Mouse (Mus musculus): ENCODE measurements around the gene Prf1. TPM values are rescaled to one million over a fixed set of nuclear protein-coding genes. Genes with fewer than 3 reads are reported as not detected.

The Prf1 gene
- polyA plus RNA-seq, 1 experiment from 2014 or later: not detected

- H3K9me3 ChIP-seq (replicated peaks; ENCODE audit: control insufficient read depth, low read length): no peaks in the 10 kb centered on the region
- no peak overlapping the region for H3K4me2 ChIP-seq (ENCODE audit: low read depth, low read length)
- H3K36me3 ChIP-seq (ENCODE audit: control insufficient read depth, insufficient read depth, low read length): no peaks in the 10 kb centered on the region; the same call in 1 of the 2 replicates
- H3K27me3 ChIP-seq (ENCODE audit: control insufficient read depth, insufficient read depth, low read length): no peaks in the 10 kb centered on the region
- peak; percentile 56; the same call in 1 of the 2 replicates for ATAC-seq (ENCODE audit: insufficient read depth, low FRiP score)
- no peak overlapping the region for H3K9ac ChIP-seq (ENCODE audit: low read length)
- no peak overlapping the region for H3K27ac ChIP-seq (ENCODE audit: low read length)
- peaks cover 3% of the 10 kb centered on the region; the same call in 1 of the 2 replicates for H3K4me1 ChIP-seq (ENCODE audit: control insufficient read depth, insufficient read depth, low read length)
- no peak overlapping the region for H3K4me3 ChIP-seq (replicated peaks; ENCODE audit: low read length)
- WGBS: 69% methylated on average over 8 of the region's 8 CpGs
Measured at GRCm38 (mm10) chr10:61324717-61325116, 27.1 kb downstream of the Prf1 start.

- peaks cover 3% of the 10 kb centered on the region; the same call in 1 of the 2 replicates for H3K4me1 ChIP-seq (ENCODE audit: control insufficient read depth, insufficient read depth, low read length)
Measured at GRCm38 (mm10) chr10:61325782-61326328, 28.2 kb downstream of the Prf1 start.

GRCm38 (mm10) chr10:61327545-61327944 is 29.9 kb downstream of the Prf1 start:
- no peaks in the 10 kb centered on the region for H3K27me3 ChIP-seq (ENCODE audit: control insufficient read depth, insufficient read depth, low read length)
- no peaks in the 10 kb centered on the region for H3K9me3 ChIP-seq (replicated peaks; ENCODE audit: control insufficient read depth, low read length)
- H3K9ac ChIP-seq (ENCODE audit: low read length): no peak overlapping the region
- H3K4me1 ChIP-seq (ENCODE audit: control insufficient read depth, insufficient read depth, low read length): peaks cover 3% of the 10 kb centered on the region; the same call in 1 of the 2 replicates
- H3K36me3 ChIP-seq (ENCODE audit: control insufficient read depth, insufficient read depth, low read length): no peaks in the 10 kb centered on the region; the same call in 1 of the 2 replicates
- H3K4me3 ChIP-seq (replicated peaks; ENCODE audit: low read length): no peak overlapping the region
- H3K27ac ChIP-seq (ENCODE audit: low read length): no peak overlapping the region
- no peak overlapping the region for H3K4me2 ChIP-seq (ENCODE audit: low read depth, low read length)
- WGBS: 78% methylated on average over 10 of the region's 10 CpGs
- no peak for ATAC-seq (ENCODE audit: insufficient read depth, low FRiP score)

More at GRCm38 (mm10) chr10:61325782-61326328, 28.2 kb downstream of the Prf1 start:
- Histone ChIP-seq H3K27me3 (ENCODE audit: control insufficient read depth, insufficient read depth, low read length) (no peaks in the 10 kb centered on the region), H3K9ac (ENCODE audit: low read length) (0 out of 2 replicates have a peak overlapping the region, but pooled peaks have one; percentile 21), H3K4me3 (replicated peaks; ENCODE audit: low read length) (no peak overlapping the region), H3K9me3 (replicated peaks; ENCODE audit: control insufficient read depth, low read length) (no peaks in the 10 kb centered on the region), H3K36me3 (ENCODE audit: control insufficient read depth, insufficient read depth, low read length) (no peaks in the 10 kb centered on the region; the same call in 1 of the 2 replicates), H3K4me2 (ENCODE audit: low read depth, low read length) (no peak overlapping the region), H3K27ac (ENCODE audit: low read length) (no peak overlapping the region; the same call in 1 of the 2 replicates)
- WGBS: 44% methylated on average over 9 of the region's 9 CpGs
- peak; percentile 30; the same call in 1 of the 2 replicates for ATAC-seq (ENCODE audit: insufficient read depth, low FRiP score)

DNA sequence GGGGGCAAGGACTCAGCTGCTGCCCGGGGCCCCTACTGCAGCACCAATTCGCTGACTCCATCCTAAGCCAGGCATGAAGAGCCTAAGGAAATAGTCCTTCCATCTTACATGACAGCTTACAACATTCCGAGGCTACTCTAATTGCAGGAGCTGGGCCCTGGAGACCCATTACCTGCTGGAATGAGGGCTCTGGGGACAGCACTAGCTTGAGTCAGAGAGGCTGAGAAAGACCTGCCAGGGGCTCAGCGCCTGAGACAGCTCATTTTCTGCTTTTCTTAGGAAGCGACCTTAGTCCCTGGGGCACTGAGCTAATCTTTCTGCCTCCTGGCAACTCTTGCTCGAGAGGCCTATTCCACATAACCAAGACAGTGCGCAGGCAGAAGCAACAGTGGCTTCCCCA is 31.3 kb downstream of the Prf1 start:
- Histone ChIP-seq H3K4me1 (ENCODE audit: control insufficient read depth, insufficient read depth, low read length) (peaks cover 3% of the 10 kb centered on the region; the same call in 1 of the 2 replicates), H3K4me3 (replicated peaks; ENCODE audit: low read length) (no peak overlapping the region), H3K27ac (ENCODE audit: low read length) (no peak overlapping the region), H3K9me3 (replicated peaks; ENCODE audit: control insufficient read depth, low read length) (no peaks in the 10 kb centered on the region), H3K27me3 (ENCODE audit: control insufficient read depth, insufficient read depth, low read length) (no peaks in the 10 kb centered on the region), H3K9ac (ENCODE audit: low read length) (no peak overlapping the region), H3K4me2 (ENCODE audit: low read depth, low read length) (no peak overlapping the region), H3K36me3 (ENCODE audit: control insufficient read depth, insufficient read depth, low read length) (no peaks in the 10 kb centered on the region)
- no peak for ATAC-seq (ENCODE audit: insufficient read depth, low FRiP score)
- 53% methylated on average over 7 of the region's 7 CpGs for WGBS

DNA sequence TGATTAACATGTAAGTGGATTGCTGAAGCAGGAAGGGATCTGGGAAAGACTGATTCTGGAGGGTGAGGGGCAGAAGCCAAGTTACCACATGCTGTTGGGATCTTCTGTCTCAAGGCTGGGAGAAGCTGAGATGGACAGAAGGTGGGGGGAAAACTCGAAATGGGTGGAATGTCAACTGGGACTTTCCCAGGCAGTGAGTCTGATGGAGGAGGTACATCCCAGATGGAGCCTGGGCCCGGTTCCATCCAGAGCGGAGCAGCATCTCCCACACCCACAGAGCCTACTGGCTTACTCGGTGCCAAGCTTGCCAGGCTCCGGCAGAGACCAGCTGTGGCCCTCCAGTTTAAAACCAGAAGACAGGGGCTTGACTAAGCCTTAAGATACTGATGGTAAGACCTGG is 33.4 kb downstream of the Prf1 start:
- peak; percentile 49; the same call in 1 of the 2 replicates for ATAC-seq (ENCODE audit: insufficient read depth, low FRiP score)
- no peak overlapping the region for H3K9ac ChIP-seq (ENCODE audit: low read length)
- no peaks in the 10 kb centered on the region for H3K9me3 ChIP-seq (replicated peaks; ENCODE audit: control insufficient read depth, low read length)
- WGBS: 73% methylated on average over 5 of the region's 5 CpGs
- no peak overlapping the region for H3K4me2 ChIP-seq (ENCODE audit: low read depth, low read length)
- no peak overlapping the region for H3K4me3 ChIP-seq (replicated peaks; ENCODE audit: low read length)
- peak overlapping the region; percentile 14; the same call in 1 of the 2 replicates for H3K27ac ChIP-seq (ENCODE audit: low read length)
- peaks cover 3% of the 10 kb centered on the region; the same call in 1 of the 2 replicates for H3K4me1 ChIP-seq (ENCODE audit: control insufficient read depth, insufficient read depth, low read length)
- no peaks in the 10 kb centered on the region for H3K36me3 ChIP-seq (ENCODE audit: control insufficient read depth, insufficient read depth, low read length)
- H3K27me3 ChIP-seq (ENCODE audit: control insufficient read depth, insufficient read depth, low read length): no peaks in the 10 kb centered on the region

- ATAC-seq (ENCODE audit: insufficient read depth, low FRiP score): no peak
- H3K9me3 ChIP-seq (replicated peaks; ENCODE audit: control insufficient read depth, low read length): no peaks in the 10 kb centered on the region
- H3K27me3 ChIP-seq (ENCODE audit: control insufficient read depth, insufficient read depth, low read length): no peaks in the 10 kb centered on the region
- no peaks in the 10 kb centered on the region for H3K4me1 ChIP-seq (ENCODE audit: control insufficient read depth, insufficient read depth, low read length)
- no peak overlapping the region for H3K4me2 ChIP-seq (ENCODE audit: low read depth, low read length)
- H3K36me3 ChIP-seq (ENCODE audit: control insufficient read depth, insufficient read depth, low read length): no peaks in the 10 kb centered on the region
- H3K4me3 ChIP-seq (replicated peaks; ENCODE audit: low read length): no peak overlapping the region
- 71% methylated on average over 7 of the region's 7 CpGs for WGBS
- H3K27ac ChIP-seq (ENCODE audit: low read length): no peak overlapping the region
- no peak overlapping the region for H3K9ac ChIP-seq (ENCODE audit: low read length)
Measured at GRCm38 (mm10) chr10:61334545-61334944, 36.9 kb downstream of the Prf1 start.

- WGBS: 22% methylated on average over 6 of the region's 6 CpGs
- H3K4me3 ChIP-seq (replicated peaks; ENCODE audit: low read length): no peak overlapping the region
- ATAC-seq (ENCODE audit: insufficient read depth, low FRiP score): no peak
- H3K9me3 ChIP-seq (replicated peaks; ENCODE audit: control insufficient read depth, low read length): no peaks in the 10 kb centered on the region
- H3K9ac ChIP-seq (ENCODE audit: low read length): no peak overlapping the region
- no peaks in the 10 kb centered on the region for H3K4me1 ChIP-seq (ENCODE audit: control insufficient read depth, insufficient read depth, low read length)
- H3K4me2 ChIP-seq (ENCODE audit: low read depth, low read length): no peak overlapping the region
- H3K27ac ChIP-seq (ENCODE audit: low read length): no peak overlapping the region
- no peaks in the 10 kb centered on the region for H3K36me3 ChIP-seq (ENCODE audit: control insufficient read depth, insufficient read depth, low read length)
- H3K27me3 ChIP-seq (ENCODE audit: control insufficient read depth, insufficient read depth, low read length): no peaks in the 10 kb centered on the region
Measured at GRCm38 (mm10) chr10:61336137-61336536, 38.5 kb downstream of the Prf1 start.

GRCm38 (mm10) chr10:61336592-61336991 is 39.0 kb downstream of the Prf1 start:
- 75% methylated on average over 5 of the region's 5 CpGs for WGBS
- Histone ChIP-seq H3K27ac (ENCODE audit: low read length) (no peak overlapping the region), H3K9me3 (replicated peaks; ENCODE audit: control insufficient read depth, low read length) (no peaks in the 10 kb centered on the region), H3K27me3 (ENCODE audit: control insufficient read depth, insufficient read depth, low read length) (no peaks in the 10 kb centered on the region), H3K4me2 (ENCODE audit: low read depth, low read length) (no peak overlapping the region), H3K9ac (ENCODE audit: low read length) (no peak overlapping the region), H3K4me3 (replicated peaks; ENCODE audit: low read length) (no peak overlapping the region), H3K36me3 (ENCODE audit: control insufficient read depth, insufficient read depth, low read length) (no peaks in the 10 kb centered on the region), H3K4me1 (ENCODE audit: control insufficient read depth, insufficient read depth, low read length) (no peaks in the 10 kb centered on the region)
- no peak for ATAC-seq (ENCODE audit: insufficient read depth, low FRiP score)

GRCm38 (mm10) chr10:61337665-61338064 is 40.0 kb downstream of the Prf1 start:
- no peaks in the 10 kb centered on the region for H3K27me3 ChIP-seq (ENCODE audit: control insufficient read depth, insufficient read depth, low read length)
- H3K4me3 ChIP-seq (replicated peaks; ENCODE audit: low read length): no peak overlapping the region
- H3K4me1 ChIP-seq (ENCODE audit: control insufficient read depth, insufficient read depth, low read length): no peaks in the 10 kb centered on the region
- H3K9ac ChIP-seq (ENCODE audit: low read length): no peak overlapping the region
- no peaks in the 10 kb centered on the region for H3K36me3 ChIP-seq (ENCODE audit: control insufficient read depth, insufficient read depth, low read length)
- H3K4me2 ChIP-seq (ENCODE audit: low read depth, low read length): no peak overlapping the region
- H3K9me3 ChIP-seq (replicated peaks; ENCODE audit: control insufficient read depth, low read length): no peaks in the 10 kb centered on the region
- H3K27ac ChIP-seq (ENCODE audit: low read length): no peak overlapping the region
- WGBS: 86% methylated on average over 11 of the region's 11 CpGs
- ATAC-seq (ENCODE audit: insufficient read depth, low FRiP score): no peak
